Mouse (Mus musculus): ENCODE measurements around the gene Phpt1.
A peak's percentile ranks its signal among the peaks of the same experiment; 100 is the strongest.
"Not testable (repeated sequence)": the region's sequence is repeated elsewhere in the genome, so short reads cannot be mapped to it uniquely, and the experiment has no call there.

Gene Phpt1

DNA sequence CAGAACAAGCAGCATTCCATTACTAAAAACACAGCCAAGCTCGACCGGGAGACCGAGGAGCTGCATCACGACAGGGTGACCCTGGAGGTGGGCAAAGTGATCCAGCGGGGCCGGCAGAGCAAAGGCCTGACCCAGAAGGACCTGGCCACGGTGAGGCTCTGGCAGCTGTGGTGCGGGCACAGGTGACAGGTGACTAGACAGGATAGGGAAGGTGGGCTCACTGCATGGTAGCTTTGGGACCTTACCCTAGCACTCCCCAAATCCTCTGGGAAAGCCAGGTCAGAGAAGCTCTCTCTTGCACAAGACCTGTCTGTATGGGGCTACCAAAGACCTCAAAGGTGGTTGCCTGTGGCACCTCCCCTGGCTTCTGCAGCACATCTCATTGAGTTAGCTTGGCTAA is 14.5 kb downstream of the Phpt1 start:
- no peak for DNase-seq (ENCODE audit: low spot score)

DNA sequence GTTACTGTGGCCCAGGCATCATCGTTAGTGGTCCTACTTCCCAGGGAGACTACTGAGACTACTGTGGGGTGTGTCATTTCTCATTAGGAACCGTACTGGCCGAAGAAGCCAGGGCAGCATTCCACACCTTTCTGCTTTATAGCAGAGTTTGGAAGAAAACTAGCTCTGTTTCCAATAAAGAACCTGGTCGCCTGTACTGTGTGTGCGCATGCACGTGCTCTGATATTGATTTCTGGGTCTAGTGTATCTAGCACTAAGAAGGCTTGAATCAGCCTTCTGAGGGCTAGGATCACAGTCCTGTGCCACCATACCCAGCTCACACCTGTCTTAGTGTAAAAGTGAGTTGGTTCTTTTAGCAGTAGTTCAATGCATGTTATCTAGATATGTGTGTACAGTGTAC is 16.2 kb downstream of the Phpt1 start:
- no peak for DNase-seq (ENCODE audit: low spot score)

DNA sequence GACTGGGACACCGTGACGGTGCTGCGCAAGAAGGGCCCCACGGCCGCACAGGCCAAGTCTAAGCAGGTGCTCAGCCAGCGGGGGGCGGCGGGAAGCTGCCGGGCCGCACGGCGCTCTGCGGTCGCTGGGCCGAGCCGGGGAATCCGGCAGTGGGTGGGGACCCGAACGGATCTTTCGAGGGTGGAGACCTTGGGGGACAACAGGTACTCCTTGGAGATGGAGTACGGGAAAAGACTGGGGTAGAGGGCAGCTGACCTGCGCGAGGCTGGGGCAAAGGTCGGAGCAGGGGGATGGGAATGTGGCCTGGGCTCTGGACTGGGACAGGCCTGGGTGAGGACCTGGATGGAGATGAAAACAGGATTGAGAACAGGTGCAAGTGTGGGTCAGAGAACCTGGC is 17.1 kb downstream of the Phpt1 start:
- DNase-seq (ENCODE audit: low spot score) = no peak

DNA sequence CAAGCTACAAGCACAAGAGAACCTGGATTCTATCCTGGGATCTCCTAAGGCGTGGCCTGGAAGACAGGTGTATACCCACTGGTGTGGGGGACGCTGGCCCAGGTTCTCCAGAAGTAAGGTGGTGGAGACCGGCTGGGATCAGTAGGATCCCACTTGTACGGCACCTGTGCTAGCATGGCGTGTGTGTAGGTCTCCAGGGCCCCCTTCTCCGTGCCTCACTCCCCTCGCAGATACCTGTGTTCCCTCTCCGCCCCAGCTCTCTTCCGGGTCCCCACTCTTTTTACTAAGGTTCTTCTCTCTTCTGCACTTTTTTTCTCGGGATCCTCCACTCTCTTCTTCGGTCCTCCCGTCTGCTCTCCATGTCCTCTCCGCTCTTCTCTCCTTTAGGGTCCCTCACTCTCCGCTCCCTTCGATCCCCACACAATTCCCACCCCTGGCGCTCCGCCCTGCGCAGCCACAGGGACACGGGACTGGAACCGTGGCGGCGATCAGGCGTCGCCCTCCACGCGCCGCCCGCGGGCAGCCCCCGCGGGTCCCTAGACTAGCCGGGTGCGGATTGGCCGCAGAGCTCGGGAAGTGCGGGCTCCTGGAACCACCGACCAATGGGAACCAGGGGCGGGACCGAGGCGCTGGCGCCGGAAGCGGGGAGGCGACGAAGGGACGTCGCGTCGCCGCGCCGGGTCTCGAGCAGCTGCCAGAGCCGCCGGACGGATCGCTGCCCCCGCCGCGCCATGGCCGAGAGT is 17.6 kb downstream of the Phpt1 start, which contains the start of gene Edf1:
TSS of gene Edf1 (plus strand) at position 627 of the 743 bp plus-strand sequence.
- peak; percentile 95 for DNase-seq (ENCODE audit: low spot score)

DNA sequence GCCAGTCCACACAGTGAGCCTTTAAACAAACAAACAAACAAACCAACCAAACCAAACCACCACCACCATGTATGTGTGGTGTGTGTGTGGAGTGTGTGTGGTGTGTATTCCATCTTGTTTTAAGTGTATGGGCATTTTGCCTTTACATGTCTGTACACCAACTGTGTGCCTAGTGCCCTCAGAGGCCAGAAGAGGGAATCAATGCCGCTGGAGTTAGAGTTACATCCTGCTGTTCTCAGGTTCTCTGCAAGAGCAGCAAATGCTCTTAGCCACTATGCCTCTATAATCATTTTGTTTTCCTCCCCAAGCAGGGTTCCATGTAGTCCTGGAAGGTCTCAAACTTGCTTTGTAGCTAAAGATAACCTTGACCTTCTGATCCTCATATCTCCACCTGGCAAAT is 18.7 kb downstream of the Phpt1 start:
- DNase-seq (ENCODE audit: low spot score) = no peak

DNA sequence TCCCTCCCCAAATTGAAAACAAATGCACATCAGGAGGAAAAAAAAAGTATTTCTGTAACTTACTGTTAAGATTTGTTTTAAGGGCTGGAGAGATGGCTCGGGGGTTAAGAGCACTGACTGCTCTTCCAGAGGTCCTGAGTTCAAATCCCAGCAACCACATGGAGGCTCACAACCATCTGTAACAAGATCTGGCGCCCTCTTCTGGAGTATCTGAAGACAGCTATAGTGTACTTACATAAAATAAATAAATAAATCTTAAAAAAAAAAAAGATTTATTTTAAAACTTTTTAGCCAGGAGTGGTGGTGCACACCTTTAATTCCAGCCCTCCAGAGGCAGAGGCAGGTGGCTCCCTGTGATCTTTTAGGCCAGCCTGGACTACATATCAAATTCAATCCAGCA is 19.5 kb downstream of the Phpt1 start:
- not testable (repeated sequence) for DNase-seq (ENCODE audit: low spot score)

DNA sequence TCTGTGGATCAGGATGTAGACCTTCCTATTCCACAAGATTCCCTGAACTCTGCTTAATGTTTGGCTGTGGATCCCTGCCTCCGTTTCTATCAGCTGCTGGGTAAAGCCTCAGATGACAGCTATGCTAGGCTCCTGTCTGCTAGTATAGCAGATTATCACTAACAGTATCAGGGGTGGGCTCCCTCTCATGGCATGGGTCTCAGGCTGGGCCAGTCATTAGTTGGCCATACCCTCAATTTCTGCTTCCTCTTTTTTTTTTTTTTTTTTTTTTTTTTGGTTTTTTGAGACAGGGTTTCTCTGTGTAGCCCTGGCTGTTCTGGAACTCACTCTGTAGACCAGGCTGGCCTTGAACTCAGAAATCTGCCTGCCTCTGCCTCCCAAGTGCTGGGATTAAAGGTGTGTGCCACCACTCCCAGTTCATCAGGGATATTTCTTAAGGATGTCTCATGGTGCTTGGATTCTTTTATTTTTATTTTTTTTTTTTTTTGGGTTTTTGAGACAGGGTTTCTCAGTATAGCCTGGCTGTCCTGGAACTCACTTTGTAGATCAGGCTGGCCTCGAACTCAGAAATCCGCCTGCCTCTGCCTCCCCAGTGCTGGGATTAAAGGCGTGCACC is 21.7 kb downstream of the Phpt1 start:
- not testable (repeated sequence) for DNase-seq (ENCODE audit: low spot score)

DNA sequence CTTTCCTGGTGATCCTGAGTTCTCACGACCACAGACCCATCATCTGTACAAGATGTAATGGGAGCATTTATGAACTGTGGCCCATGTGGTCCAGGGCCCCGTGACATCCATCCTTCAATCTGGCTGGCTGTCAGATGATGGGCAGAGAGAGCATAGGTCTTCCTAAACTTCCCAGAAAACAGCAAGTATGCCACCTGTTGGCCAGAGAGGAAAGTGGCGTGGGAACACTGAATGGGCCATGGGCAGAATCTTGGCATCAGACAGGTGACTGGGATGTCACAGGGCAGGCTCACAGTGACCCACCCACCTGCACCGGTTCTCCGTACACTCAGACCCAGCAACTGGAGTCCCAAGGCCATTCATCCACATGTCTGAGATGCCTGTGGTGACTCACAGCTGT is 23.8 kb downstream of the Phpt1 start:
- DNase-seq (ENCODE audit: low spot score) = peak; percentile 45

DNA sequence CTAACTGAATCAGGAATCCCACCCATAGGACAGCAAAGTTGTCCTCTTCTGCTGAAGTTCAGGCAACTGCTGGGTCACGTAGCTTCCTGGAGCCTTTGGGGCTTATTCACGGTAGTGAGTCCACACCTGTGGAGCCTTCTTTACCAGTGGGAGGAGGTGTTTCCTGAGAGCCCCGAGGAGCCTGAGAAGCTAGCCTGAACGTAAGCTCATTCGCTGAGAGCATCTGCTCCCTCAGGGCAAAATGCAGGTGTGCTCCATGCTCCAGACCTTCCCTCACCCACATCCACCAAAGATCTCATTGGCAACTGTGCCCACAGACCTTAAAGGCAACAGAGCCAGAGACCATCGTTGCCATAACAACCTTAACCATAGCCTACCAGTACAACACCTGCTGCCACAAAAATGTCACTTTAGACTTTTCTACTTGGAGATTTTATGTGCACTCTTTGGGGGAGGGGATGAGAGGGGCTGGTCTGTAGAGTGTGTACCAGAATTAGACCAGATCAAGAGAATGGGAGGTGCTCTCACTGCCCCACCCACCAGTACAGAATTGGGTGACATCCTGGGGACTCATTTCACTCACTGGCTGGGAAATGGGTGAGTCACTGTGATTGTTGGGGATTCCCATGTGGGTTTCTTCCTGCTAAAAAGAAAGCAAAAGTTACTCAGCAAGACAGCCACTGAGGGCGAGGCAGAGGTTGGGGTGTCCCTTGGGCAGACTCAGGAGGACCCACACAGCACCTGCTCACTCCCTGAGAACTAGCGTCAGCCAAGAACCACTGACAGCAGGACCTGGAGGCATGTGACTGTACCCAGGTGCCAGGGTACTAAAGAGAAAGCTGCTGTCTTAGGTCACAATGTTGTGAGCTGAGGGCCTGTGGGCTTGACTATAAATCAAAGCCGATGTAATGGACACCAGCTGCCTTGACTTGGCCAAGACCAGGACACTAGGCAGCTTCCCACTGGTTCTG is 25.7 kb downstream of the Phpt1 start:
- DNase-seq (ENCODE audit: low spot score) = no peak

DNA sequence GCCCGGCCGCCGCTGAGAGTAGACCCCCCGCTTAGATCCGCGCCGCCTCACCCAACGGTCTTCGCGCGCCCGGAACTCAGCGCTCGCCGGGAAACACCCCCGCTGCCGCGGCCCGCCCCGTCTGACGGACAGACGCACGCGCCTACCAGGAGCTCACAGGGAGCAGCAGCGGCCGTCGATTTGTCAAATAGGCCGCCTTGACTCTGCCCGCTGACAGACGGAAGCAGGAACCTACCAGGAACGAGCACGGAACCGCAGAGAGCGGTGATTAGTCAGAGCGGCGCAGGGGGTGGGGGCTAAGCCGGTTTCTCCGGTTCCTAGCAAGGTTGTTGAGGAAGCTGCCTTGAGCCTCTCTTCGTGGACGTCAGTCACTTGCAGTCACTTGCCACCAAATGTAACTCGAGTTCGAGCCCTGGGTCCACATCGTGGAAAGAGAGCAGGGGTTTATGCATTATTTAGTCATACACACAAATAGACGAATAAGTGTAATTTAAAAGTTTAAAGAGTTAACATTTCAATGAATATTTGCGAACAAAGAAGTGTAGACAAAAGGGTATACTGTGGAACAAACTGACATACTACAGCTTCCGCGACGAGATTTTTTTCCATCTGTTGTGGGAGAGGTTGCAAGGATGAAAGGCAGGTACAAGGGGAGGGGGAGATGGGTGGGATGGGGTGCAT is 28.1 kb downstream of the Phpt1 start, which contains the start of gene Traf2:
TSS of gene Traf2 (minus strand) at position 130 of the 681 bp plus-strand sequence.
- DNase-seq (ENCODE audit: low spot score) = peak; percentile 99

DNA sequence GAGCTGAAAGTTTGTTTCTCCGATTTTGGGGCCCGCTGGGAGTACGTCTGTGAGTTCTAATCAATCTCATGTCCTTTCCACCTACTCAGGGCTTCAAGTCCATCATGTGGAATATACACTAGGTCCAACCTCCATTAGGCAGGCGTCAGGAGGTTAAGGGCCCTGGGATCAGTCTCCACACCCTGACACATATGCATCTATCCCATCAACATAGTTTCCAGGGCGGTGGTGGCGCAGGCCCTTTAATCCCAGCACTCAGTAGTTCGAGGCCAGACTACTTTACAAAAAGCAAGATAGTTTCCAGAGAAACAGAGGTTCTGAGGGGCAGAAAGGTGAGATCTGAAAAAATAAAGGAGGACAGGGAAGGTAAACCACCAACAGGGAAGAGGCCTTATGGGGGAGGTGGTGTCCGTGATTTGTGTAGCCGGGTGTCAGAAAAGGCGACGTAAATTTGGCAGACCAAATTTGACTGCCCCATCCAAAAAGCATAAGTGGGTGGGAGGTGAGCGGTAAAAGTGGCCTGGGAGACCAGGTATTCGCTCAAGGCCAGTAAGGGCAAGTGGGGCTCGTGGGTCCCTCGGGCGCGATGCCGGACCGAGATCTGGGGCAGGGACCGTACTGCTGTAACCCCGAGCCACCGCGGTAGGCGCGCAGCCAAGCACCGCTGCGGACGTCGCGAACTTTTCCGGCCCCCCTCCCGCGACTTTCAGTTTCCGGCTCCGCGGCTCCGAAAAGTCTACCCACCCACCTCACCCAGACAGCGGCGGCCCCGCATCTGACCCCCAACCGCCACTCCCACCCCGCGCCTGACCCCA is 28.8 kb downstream of the Phpt1 start:
- DNase-seq (ENCODE audit: low spot score) = peak; percentile 78

DNA sequence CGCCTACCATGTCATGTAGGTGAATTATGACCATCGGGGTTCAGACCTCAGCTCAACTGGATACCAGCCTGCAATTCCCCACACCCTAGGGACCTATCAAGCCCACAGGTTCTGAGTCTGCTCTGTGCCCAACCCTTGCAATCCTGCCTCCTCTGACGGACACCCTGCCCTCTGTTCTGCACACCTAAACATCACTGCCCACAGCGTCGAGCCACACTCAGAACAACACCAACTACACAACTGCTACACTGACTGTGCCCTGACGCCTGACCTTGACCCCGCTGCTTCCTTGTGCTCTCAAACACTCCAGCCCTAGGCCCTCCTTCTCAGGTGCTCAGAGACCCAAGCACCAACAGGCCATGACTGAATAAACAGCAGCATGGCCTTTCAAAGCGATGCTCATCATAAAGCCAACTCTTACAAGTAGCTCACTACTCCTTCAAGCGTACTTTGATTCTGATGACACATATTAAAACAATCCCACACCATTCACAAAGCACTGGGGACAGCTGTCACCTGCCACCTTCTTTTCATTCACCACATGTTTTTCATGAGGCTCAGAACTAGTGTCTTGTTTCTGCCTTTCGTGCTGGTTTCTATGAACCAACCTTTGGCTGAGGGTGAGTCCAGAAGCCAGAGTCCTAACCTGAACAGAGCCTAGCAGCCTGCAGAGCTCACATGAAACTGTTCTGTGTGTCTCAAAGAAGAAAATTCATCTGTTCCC is 33.2 kb downstream of the Phpt1 start:
- no peak for DNase-seq (ENCODE audit: low spot score)

DNA sequence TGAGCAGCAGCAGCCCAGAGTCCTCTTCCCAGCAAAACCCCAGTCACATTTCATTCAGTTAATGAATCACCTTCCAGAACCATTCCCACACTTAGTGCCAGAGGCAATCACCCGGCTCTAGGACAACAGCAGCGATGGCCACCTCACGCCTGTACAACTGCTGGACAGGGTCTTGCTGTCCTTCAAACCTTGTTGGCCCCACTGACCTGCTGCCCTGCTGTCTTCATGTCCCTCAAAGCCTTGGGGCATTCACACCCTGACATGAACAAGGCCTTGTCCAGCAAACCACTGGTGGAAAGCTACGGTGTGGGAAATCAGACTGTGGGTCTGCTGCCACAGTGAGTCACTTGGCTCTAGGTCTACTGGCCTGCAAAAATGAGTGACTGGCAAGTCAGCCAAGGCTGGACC is 34.5 kb downstream of the Phpt1 start:
- DNase-seq (ENCODE audit: low spot score) = no peak

DNA sequence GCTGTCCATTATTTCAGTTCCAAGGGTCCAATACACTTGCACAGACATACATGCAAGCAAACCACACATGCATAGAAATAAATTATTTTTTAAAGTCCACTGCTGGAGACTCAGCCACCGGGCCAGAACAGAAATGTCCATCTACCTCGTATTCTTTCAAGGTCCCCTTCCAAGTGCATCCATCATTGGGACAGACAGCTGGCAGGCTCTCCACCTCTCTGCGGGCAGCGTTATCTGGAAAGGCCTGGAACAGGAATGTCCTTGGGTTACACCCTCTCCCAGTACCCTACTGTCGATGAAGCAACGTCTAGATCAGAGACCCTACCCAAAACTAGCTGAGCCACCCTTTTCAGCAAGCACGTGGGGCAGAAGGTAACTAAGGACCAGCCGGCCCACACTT is 38.5 kb downstream of the Phpt1 start:
- no peak for DNase-seq (ENCODE audit: low spot score)

DNA sequence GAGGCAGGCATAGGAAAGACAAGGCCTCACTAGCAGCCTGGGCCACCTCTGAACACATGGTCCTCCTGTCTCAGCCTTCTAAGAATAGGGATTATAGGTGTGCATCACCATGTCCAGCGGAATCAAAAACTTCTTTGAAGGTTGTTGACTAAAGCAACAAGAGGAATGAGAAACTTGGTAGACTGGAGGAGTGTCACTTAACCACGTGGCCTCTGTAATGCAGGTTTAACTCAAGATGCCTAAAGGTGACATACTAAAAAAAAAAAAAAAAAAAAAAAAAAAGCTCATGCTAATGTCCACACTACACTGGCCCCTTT is 40.2 kb downstream of the Phpt1 start:
- no peak for DNase-seq (ENCODE audit: low spot score)

DNA sequence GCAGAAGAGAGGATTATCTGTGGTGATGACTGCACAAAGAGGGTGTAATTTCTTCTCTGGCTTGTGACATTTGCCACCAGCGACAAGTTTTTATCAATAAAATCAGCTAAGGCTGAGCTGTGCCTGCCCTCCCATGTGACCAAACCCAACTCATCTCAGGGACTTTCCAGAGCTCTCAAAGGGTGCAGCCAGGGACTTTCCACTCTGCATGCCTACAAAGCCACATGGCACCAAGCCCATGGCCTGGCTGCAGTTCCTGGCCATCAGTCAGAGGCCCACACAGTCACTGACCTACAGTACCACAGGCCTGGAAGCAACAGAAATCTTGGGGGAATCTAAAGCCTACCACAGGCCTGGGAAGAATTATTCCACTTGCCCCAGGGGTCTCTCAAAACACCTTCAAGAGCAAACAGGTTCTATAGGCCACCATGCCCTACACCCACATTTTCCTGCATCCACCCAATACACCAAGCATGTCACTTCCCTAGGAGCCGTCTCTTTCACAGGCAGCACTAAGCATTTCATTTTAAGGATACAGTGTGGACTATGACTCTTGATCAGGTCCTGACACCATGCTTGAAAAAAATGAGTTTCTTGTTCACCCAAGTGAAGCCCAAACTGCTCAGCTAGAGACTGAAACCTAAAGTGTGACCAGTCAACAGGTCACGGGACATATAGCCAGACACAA is 40.7 kb downstream of the Phpt1 start:
- DNase-seq (ENCODE audit: low spot score) = peak; percentile 51

DNA sequence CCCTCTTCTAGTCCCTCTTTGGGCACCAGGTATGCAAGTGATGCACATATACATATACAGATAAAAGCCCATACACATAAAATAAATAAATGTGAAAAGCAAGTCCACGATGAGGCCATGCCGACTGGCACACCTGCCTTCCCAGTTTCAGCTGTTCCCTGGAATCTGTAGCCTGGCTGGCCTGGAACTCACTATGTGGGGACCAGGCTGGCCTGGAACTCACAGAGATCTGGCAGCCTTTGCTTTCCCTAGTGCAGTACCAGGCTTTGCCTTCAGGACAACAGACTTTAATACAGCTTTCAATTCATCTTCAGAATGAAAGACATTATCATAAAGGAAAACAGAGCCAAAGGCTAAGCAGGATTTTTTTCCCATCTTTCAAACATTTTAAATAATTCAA is 41.3 kb downstream of the Phpt1 start:
- no peak for DNase-seq (ENCODE audit: low spot score)

DNA sequence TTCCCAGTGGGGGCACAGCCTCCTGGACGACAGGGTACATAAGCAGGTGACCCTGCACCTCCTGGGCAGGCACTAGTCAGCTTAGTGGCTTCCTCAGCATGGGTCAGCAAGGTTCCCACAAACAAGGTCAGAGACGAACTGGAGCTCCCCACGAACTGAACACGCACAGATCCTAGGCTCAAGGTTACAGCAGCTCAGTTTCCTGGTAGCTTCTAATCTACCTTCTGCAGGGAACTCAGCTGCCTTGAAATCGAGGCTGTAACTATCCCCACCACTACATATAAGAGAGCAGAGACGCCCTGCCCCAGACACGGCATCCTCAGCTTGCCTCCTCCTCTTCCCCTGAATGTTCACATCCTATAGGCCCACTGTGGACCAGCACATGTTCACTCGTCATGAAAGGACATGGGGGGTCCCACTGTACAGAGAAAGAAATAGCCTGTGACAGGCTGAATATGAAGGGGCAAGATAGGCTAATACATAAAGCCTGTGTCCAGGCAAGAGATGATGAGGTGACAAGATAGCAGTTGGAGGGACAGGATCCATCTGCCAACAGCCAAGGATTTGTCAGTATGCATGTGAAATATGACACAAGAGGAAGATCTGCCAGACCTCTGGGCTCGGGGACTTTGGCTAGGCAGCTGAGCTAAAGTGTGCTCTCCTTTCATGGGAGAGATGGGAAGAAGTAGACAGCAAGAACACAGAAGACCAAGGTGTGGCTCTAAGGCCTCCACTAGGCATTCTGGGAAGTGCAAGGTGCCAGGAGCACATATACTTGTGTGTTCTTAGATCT is 48.3 kb downstream of the Phpt1 start:
- DNase-seq (ENCODE audit: low spot score) = no peak

Measured in urinary bladder, postnatal 14 days (tissue).